Mouse (Mus musculus): Measurements from ENCODE around the gene Nop16. TPM values are rescaled to one million over a fixed set of nuclear protein-coding genes. Genes with fewer than 3 reads are reported as not detected.
"Not testable (repeated sequence)": the region's sequence is repeated elsewhere in the genome, so short reads cannot be mapped to it uniquely, and the experiment has no call there.

Gene Nop16
- polyA plus RNA-seq (2015; fragmentation: Nextera tagmentation; extraction: Ambion mirVana) = 90.2 and 95.5 TPM in 2 replicates

- no peaks in the 10 kb centered on the region for H3K27me3 ChIP-seq
- peak within 1 kb of the TSS; percentile 84 for H3K4me2 ChIP-seq
- WGBS = under 1% methylated on average over 51 of the region's 51 CpGs
- H3K4me1 ChIP-seq = peaks cover 25% of the 10 kb centered on the region
- H3K9me3 ChIP-seq (replicated peaks) = no peaks in the 10 kb centered on the region
- peak within 1 kb of the TSS; percentile 91 for H3K27ac ChIP-seq
- peak within 1 kb of the TSS; percentile 85 for H3K9ac ChIP-seq
- peak; percentile 98 for ATAC-seq (replicated peaks; ENCODE audit: low FRiP score)
- H3K36me3 ChIP-seq = peaks cover 50% of the 10 kb centered on the region
- peak within 1 kb of the TSS; percentile 83 for H3K4me3 ChIP-seq (replicated peaks)
Measured at GRCm38 (mm10) chr13:54589996-54590951, at the start of gene Nop16, which contains the start of gene Higd2a. Nop16 (minus strand) TSS chr13:54590090. Higd2a (plus strand) TSS chr13:54590207.

DNA sequence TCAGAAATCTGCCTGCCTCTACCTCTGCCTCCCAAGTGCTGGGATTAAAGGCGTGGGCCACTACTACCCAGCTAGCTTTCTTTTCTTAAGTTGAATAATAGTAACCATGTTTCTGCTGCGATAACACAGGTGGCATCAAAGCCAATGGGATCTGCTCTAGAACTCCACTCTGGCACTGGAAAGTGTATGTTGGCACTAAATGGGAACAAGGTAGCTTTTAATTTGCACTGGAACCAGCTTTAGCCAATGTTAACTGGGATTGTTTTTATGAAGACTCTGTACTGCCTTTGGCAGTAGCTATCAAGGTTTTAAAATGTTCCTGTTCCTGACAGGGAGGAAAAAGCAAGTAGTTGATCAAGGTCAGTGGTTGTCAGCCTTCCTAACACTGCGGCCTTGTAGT is 45.1 kb upstream of the Nop16 start:
- WGBS = 92% methylated on average over 3 of the region's 3 CpGs
- H3K9ac ChIP-seq = no peak overlapping the region
- no peaks in the 10 kb centered on the region for H3K27me3 ChIP-seq
- no peak overlapping the region for H3K27ac ChIP-seq
- ATAC-seq (replicated peaks; ENCODE audit: low FRiP score) = no peak
- no peaks in the 10 kb centered on the region for H3K9me3 ChIP-seq (replicated peaks)
- H3K4me1 ChIP-seq = no peaks in the 10 kb centered on the region
- H3K36me3 ChIP-seq = peaks cover 72% of the 10 kb centered on the region
- H3K4me3 ChIP-seq (replicated peaks) = no peak overlapping the region
- no peak overlapping the region for H3K4me2 ChIP-seq

DNA sequence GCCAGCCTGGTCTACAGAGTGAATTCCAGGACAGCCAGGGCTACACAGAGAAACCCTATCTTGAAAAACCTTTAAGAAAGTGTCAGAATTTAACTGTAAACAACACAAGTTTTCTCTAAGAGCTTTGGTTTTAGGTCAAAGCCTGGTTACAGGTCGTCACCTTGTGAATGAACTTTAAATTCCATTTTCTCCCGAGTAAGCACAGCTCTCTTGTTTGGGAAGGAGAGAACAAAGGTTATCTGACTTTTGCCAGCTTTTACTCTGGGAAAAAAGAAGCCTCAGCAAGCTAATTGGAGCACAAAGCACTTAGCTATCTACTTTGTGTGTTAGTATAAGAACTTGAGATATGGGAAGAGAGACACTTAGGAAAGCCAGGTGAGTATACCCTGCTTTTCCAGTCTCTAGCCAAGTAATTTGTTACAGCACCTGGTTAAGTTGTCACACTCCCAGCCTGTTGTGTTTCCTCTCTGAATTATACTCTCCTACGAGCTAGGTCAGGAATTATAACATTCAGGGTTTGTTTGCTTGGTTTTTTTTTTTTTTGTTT is 42.9 kb upstream of the Nop16 start:
- Histone ChIP-seq H3K4me1 (no peaks in the 10 kb centered on the region), H3K27ac (no peak overlapping the region), H3K9me3 (replicated peaks) (no peaks in the 10 kb centered on the region), H3K36me3 (peaks cover 61% of the 10 kb centered on the region), H3K4me2 (no peak overlapping the region), H3K4me3 (replicated peaks) (no peak overlapping the region), H3K27me3 (no peaks in the 10 kb centered on the region), H3K9ac (no peak overlapping the region)
- no peak for ATAC-seq (replicated peaks; ENCODE audit: low FRiP score)
- 56% methylated on average over 3 of the region's 3 CpGs for WGBS

DNA sequence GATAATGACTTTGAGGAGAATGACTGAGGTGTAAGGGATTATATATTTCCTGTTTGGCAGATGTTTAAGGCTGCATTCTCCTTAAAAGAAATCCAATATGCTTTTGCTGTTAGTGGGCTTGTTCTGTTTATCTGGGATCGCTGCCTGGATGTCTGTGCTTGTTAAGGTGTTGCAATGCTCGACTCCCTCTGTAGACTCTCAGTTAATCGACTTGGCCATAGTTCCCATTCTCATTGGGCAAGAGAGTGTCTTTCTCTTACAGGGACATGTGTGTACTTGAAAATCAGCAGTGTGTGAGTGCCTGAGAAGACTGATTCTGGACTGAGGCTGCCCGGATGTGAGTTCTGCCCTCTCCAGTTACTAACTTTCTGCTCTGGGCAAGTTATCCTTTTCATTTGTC is 39.2 kb upstream of the Nop16 start:
- Histone ChIP-seq H3K9me3 (replicated peaks) (no peaks in the 10 kb centered on the region), H3K4me2 (no peak overlapping the region), H3K4me1 (peaks cover 4% of the 10 kb centered on the region; the same call in 1 of the 2 replicates), H3K4me3 (replicated peaks) (no peak overlapping the region), H3K9ac (no peak overlapping the region), H3K27me3 (no peaks in the 10 kb centered on the region), H3K36me3 (peaks cover 31% of the 10 kb centered on the region), H3K27ac (no peak overlapping the region)
- WGBS = 83% methylated on average over 4 of the region's 4 CpGs
- ATAC-seq (replicated peaks; ENCODE audit: low FRiP score) = no peak

GRCm38 (mm10) chr13:54621960-54622521 is 32.2 kb upstream of the Nop16 start:
- 1% methylated on average over 27 of the region's 27 CpGs for WGBS

DNA sequence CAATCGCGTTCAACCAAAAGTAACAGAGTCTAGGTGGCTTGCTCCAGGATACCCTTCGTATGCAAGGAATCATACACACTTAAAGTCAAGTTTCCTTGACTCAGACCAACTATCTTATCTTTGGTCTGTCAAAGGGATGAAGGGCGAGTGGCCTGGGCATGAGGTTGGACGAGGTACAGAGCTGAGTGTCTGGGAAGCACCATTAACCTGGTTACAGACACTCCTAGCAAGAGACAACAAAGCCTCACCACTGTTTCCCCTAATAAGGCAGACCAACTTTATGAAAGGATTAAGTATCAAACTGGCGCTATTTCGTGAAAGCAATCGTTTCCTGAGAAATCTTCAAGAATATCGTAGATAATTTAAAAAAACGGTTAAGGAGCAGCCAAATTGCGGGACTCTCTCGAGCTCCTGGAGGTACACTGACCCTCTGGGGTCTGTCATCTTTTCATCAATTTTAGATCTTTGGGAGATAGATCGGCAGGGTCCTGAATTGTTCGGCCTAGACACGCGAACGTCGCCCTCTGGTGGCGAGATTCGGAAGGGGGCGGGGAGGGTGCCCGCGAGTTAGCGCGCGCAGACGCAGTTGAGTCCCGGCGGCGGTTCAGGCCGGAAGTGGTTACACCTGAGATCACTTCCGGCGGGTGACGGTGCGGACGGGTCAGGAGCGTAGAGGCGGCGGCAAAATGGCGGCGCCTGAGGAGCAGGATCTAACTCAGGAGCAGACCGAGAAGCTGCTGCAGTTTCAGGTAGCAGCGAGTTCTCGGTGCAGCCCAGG is 31.5 kb upstream of the Nop16 start, which contains the start of gene Faf2:
Gene Faf2, plus strand, starts transcription at position 630 of the 778 bp plus-strand sequence.
- peak within 1 kb of the TSS; percentile 79 for H3K4me2 ChIP-seq
- H3K27ac ChIP-seq = peak within 1 kb of the TSS; percentile 89
- no peaks in the 10 kb centered on the region for H3K27me3 ChIP-seq
- peaks cover 20% of the 10 kb centered on the region for H3K4me1 ChIP-seq
- H3K36me3 ChIP-seq = no peaks in the 10 kb centered on the region
- ATAC-seq (replicated peaks; ENCODE audit: low FRiP score) = peak; percentile 97
- peak within 1 kb of the TSS; percentile 97 for H3K9ac ChIP-seq
- peak within 1 kb of the TSS; percentile 94 for H3K4me3 ChIP-seq (replicated peaks)
- H3K9me3 ChIP-seq (replicated peaks) = no peaks in the 10 kb centered on the region
- 11% methylated on average over 44 of the region's 44 CpGs for WGBS

More at GRCm38 (mm10) chr13:54621960-54622521, 32.2 kb upstream of the Nop16 start:
- H3K27ac ChIP-seq = peak overlapping the region; percentile 89
- H3K27me3 ChIP-seq = no peaks in the 10 kb centered on the region
- no peaks in the 10 kb centered on the region for H3K36me3 ChIP-seq
- peaks cover 20% of the 10 kb centered on the region for H3K4me1 ChIP-seq
- peak overlapping the region; percentile 79 for H3K4me2 ChIP-seq
- H3K9ac ChIP-seq = peak overlapping the region; percentile 97
- ATAC-seq (replicated peaks; ENCODE audit: low FRiP score) = peak; percentile 65
- peak overlapping the region; percentile 94 for H3K4me3 ChIP-seq (replicated peaks)
- no peaks in the 10 kb centered on the region for H3K9me3 ChIP-seq (replicated peaks)

- WGBS = 60% methylated on average over 6 of the region's 6 CpGs
- ATAC-seq (replicated peaks; ENCODE audit: low FRiP score) = no peak
- H3K9me3 ChIP-seq (replicated peaks) = no peaks in the 10 kb centered on the region
- H3K9ac ChIP-seq = no peak overlapping the region
- H3K27me3 ChIP-seq = no peaks in the 10 kb centered on the region
- no peaks in the 10 kb centered on the region for H3K36me3 ChIP-seq
- H3K4me1 ChIP-seq = 0 out of 2 replicates have a peak, but pooled peaks cover 4% of the 10 kb centered on the region
- H3K27ac ChIP-seq = no peak overlapping the region
- H3K4me2 ChIP-seq = no peak overlapping the region
- H3K4me3 ChIP-seq (replicated peaks) = no peak overlapping the region
Measured at GRCm38 (mm10) chr13:54616998-54617397, 27.1 kb upstream of the Nop16 start.

DNA sequence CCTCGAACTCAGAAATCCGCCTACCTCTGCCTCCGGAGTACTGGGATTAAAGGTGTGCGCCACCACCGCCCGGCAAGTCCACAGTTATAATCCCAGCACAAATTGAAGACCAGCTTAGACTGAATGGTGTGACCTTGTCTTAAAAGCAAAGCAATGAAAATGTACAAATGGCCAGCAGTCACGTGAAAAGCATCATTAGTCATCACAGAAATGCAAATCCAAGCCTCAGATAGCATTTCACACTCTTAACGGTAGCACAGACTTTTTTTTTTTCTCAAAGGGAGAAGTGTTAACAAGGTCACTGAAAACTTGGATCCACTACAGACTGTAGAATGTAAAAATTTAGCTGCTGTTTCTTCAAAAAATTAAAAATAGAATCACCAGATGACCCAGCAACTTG is 26.4 kb upstream of the Nop16 start:
- H3K36me3 ChIP-seq = no peaks in the 10 kb centered on the region
- no peak overlapping the region for H3K9ac ChIP-seq
- H3K27me3 ChIP-seq = no peaks in the 10 kb centered on the region
- H3K4me1 ChIP-seq = peaks cover 8% of the 10 kb centered on the region
- 77% methylated on average over 8 of the region's 8 CpGs for WGBS
- no peaks in the 10 kb centered on the region for H3K9me3 ChIP-seq (replicated peaks)
- H3K4me2 ChIP-seq = no peak overlapping the region
- no peak overlapping the region for H3K4me3 ChIP-seq (replicated peaks)
- no peak overlapping the region for H3K27ac ChIP-seq
- no peak for ATAC-seq (replicated peaks; ENCODE audit: low FRiP score)

DNA sequence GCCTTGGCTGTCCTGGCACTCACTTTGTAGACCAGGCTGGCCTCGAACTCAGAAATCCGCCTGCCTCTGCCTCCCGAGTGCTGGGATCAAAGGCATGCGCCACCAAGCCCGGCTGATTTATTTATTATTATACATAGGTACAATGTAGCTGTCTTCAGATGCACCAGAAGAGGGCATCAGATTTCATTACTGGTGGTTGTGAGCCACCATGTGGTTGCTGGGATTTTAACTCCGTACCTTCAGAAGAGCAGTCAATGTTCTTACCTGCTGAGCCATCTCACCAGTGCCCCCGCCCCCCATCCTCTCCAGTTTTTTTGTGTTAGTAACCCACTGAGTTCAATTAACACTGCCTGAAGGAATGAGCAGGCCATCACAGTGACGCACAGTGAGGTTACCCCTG is 23.3 kb upstream of the Nop16 start:
- not testable (repeated sequence) for ATAC-seq (replicated peaks; ENCODE audit: low FRiP score); H3K27ac ChIP-seq; H3K36me3 ChIP-seq; H3K4me3 ChIP-seq (replicated peaks); H3K9me3 ChIP-seq (replicated peaks); H3K27me3 ChIP-seq; H3K4me2 ChIP-seq; H3K9ac ChIP-seq
- WGBS = 85% methylated on average over 8 of the region's 8 CpGs
- H3K4me1 ChIP-seq = peaks cover 26% of the 10 kb centered on the region

DNA sequence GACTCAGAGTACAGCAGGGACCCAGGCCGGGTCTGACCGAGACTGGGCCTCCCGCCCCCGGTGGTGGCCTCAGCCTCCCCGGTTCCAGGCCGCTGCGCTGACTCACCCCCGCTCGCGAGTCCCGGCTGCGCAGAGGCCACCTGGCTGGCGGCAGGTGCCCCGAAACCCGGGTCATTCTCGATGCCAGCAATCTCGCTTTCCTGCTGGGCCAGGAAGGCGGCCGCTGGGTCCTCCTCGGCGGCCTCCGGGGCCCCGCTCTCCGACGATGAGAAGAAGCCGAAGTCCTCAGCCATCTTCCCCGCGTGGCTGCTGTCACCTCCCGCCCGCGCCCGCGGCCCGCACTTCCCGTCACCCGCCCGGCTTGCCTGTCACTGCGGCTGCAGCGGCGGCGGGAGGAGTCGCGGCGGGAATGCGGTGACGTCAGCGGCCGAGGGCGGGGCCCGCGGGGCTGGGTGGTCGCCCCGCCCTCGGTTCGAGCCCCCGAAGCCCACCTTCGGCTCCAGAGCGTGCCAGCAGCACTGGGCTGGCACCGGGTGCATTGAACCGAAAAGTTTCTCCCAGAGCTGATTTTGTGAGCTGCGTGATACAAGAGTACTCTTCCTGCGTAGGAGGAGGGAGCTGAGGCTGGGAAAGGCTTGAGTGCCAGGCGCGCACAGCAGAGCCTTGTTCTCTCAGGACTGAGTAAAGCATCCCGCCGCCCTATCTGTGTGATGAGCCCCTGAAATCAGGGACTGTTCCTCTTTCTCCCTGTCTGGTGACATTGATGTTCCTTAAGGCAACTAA is 21.3 kb upstream of the Nop16 start, which contains the start of gene Cltb:
Gene Cltb, minus strand, starts transcription at position 373 of the 783 bp plus-strand sequence.
- under 1% methylated on average over 66 of the region's 66 CpGs for WGBS
- peak within 1 kb of the TSS; percentile 78 for H3K9ac ChIP-seq
- peak within 1 kb of the TSS; percentile 98 for H3K4me2 ChIP-seq

DNA sequence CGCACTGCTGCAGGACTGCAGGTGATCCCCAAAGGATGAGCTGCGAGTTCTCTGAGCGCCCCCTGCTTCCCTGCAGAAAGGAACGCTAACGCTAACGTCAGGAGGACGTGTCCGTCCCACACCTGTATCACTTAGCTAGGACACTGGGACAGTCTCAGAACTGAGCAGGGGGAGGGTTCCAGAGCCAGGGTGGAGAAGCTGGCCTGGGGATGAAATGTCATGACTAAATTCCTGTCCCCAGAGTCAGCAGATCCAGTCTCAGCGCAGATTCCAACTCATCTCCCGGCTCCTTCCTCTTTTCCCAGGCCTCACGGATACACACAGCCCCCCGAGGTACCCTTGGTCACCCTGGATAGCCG is 20.7 kb upstream of the Nop16 start:
- Histone ChIP-seq H3K4me2 (peak overlapping the region; percentile 98), H3K27ac (peak overlapping the region; percentile 84), H3K27me3 (no peaks in the 10 kb centered on the region), H3K4me1 (peaks cover 26% of the 10 kb centered on the region), H3K9me3 (replicated peaks) (no peaks in the 10 kb centered on the region), H3K9ac (peak overlapping the region; percentile 78), H3K36me3 (no peaks in the 10 kb centered on the region), H3K4me3 (replicated peaks) (peak overlapping the region; percentile 79)
- peak; percentile 27 for ATAC-seq (replicated peaks; ENCODE audit: low FRiP score)
- 9% methylated on average over 13 of the region's 13 CpGs for WGBS

More for the DNA sequence above, 21.3 kb upstream of the Nop16 start, which contains the start of gene Cltb:
- Histone ChIP-seq H3K27ac (peak within 1 kb of the TSS; percentile 84), H3K27me3 (no peaks in the 10 kb centered on the region), H3K9me3 (replicated peaks) (no peaks in the 10 kb centered on the region), H3K4me1 (peaks cover 26% of the 10 kb centered on the region), H3K36me3 (no peaks in the 10 kb centered on the region), H3K4me3 (replicated peaks) (peak within 1 kb of the TSS; percentile 79)
- peak; percentile 73 for ATAC-seq (replicated peaks; ENCODE audit: low FRiP score)
